Mouse (Mus musculus): ENCODE data around the gene Scyl1. TPM values are rescaled to one million over a fixed set of nuclear protein-coding genes. Genes with fewer than 3 reads are reported as not detected.
"Not testable (repeated sequence)": the region's sequence is repeated elsewhere in the genome, so short reads cannot be mapped to it uniquely, and the experiment has no call there.

Scyl1 gene
- polyA plus RNA-seq (2015; fragmentation: Nextera tagmentation; extraction: Ambion mirVana), result 25.2 and 27.5 TPM in 2 replicates

DNA sequence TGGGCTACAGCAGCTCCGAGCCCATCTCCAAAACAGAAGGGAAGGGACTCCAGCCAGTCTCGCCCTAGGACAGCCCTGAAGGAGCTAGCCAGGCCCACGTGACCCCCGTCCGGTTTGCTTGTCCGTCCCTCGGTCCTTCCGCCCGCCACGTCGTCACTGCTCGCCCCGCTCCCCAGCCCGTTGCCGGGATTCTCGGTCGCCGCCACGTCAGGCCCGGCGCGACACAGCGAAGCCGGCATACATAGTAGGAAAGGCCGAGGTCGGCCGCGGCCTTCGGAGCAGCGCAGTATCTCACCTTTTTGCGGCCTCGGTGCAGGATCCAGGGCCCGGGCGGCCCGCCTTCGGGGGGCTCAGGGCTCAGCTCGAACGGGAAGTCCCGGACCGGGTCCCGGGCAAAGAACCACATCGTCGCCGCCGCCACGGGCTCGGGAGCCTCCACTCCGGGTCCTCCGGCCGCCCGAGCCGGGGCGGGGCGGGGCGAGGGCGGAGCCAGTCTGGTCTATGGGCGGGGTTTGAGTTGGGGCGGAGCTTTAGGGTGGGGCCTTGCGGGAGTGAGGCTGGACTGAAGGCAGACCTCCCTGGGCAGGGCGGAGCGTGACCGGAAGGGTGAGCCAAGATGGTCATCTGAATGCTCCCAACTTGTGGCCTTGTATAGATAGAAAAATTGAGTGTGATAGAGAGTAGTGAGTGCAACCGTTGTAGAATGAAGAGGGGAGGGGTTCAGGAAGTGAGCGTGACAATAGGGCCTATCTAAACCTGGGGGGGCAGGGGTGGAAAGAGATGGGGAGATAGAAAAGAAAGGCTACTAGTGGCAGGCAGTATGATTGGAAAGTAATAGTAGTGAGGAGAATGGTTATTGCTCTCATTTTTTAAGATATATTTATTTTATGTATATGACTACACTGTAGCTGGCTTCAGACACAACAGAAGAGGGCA lies at the start of gene Scyl1:
Gene Scyl1 (minus strand): TSS at position 495 of the 936 bp plus-strand sequence.
- ATAC-seq (ENCODE audit: low read depth), result peak; percentile 94
- Histone ChIP-seq H3K27me3 (no peaks in the 10 kb centered on the region), H3K27ac (peak within 1 kb of the TSS; percentile 78), H3K9ac (peak within 1 kb of the TSS; percentile 82), H3K4me1 (replicated peaks) (peaks cover 31% of the 10 kb centered on the region), H3K4me2 (peak within 1 kb of the TSS; percentile 92), H3K9me3 (replicated peaks) (no peaks in the 10 kb centered on the region), H3K4me3 (replicated peaks) (peak within 1 kb of the TSS; percentile 73), H3K36me3 (peaks cover 34% of the 10 kb centered on the region)
- WGBS (ENCODE audit: insufficient replicate concordance), result under 1% methylated on average over 64 of the region's 64 CpGs
- peak; percentile 91 for DNase-seq

- no peak overlapping the region for H3K4me3 ChIP-seq (replicated peaks)
- H3K9me3 ChIP-seq (replicated peaks), result no peaks in the 10 kb centered on the region
- H3K4me2 ChIP-seq, result no peak overlapping the region
- peak overlapping the region; percentile 22; the same call in 1 of the 2 replicates for H3K27ac ChIP-seq
- H3K4me1 ChIP-seq (replicated peaks), result peaks cover 79% of the 10 kb centered on the region
- WGBS (ENCODE audit: insufficient replicate concordance), result 51% methylated on average over 12 of the region's 12 CpGs
- ATAC-seq (ENCODE audit: low read depth) (no peak), DNase-seq (no peak)
- H3K36me3 ChIP-seq, result peaks cover 2% of the 10 kb centered on the region; the same call in 1 of the 2 replicates
- no peaks in the 10 kb centered on the region for H3K27me3 ChIP-seq
- H3K9ac ChIP-seq, result 0 out of 2 replicates have a peak overlapping the region, but pooled peaks have one; percentile 61
Observed at GRCm38 (mm10) chr19:5819549-5819948, 48.3 kb upstream of the Scyl1 start.

GRCm38 (mm10) chr19:5818590-5818977 lies 47.4 kb upstream of the Scyl1 start:
- H3K4me1 ChIP-seq (replicated peaks), result peaks cover 69% of the 10 kb centered on the region
- ATAC-seq (ENCODE audit: low read depth) (no peak), DNase-seq (no peak)
- H3K9ac ChIP-seq, result peak overlapping the region; percentile 61
- H3K4me3 ChIP-seq (replicated peaks), result no peak overlapping the region
- peak overlapping the region; percentile 87 for H3K27ac ChIP-seq
- H3K4me2 ChIP-seq, result peak overlapping the region; percentile 72; the same call in 1 of the 2 replicates
- no peaks in the 10 kb centered on the region for H3K36me3 ChIP-seq
- H3K9me3 ChIP-seq (replicated peaks), result no peaks in the 10 kb centered on the region
- H3K27me3 ChIP-seq, result no peaks in the 10 kb centered on the region
- 66% methylated on average over 6 of the region's 6 CpGs for WGBS (ENCODE audit: insufficient replicate concordance)

GRCm38 (mm10) chr19:5817703-5818589 lies 46.7 kb upstream of the Scyl1 start:
- 9% methylated on average over 21 of the region's 21 CpGs for WGBS (ENCODE audit: insufficient replicate concordance)
- H3K9ac ChIP-seq, result peak overlapping the region; percentile 79
- ATAC-seq (ENCODE audit: low read depth) (peak; percentile 79), DNase-seq (peak; percentile 87)
- peaks cover 64% of the 10 kb centered on the region for H3K4me1 ChIP-seq (replicated peaks)
- H3K36me3 ChIP-seq, result no peaks in the 10 kb centered on the region
- H3K27ac ChIP-seq, result peak overlapping the region; percentile 87
- H3K4me3 ChIP-seq (replicated peaks), result peak overlapping the region; percentile 45
- H3K9me3 ChIP-seq (replicated peaks), result no peaks in the 10 kb centered on the region
- H3K27me3 ChIP-seq, result no peaks in the 10 kb centered on the region
- peak overlapping the region; percentile 72 for H3K4me2 ChIP-seq

DNA sequence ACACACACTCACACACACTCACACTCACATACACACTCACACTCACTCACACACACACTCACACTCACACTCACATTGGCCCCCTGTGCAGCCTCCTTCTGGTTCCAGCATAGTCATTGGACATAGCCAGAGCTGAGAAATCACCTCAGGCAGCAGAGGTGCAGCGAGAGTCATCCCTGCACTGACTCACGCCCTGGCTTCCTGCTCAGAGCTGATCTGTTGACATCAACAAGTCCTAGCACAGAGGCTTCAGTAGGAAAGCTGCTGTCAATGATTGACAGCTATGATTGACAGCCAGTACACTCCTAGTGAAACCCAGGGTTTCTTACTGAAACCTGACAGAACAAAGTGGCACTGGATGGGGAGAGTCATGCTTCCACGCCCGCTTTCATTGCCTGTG lies 44.7 kb upstream of the Scyl1 start:
- H3K4me2 ChIP-seq, result no peak overlapping the region
- 66% methylated on average over 4 of the region's 4 CpGs for WGBS (ENCODE audit: insufficient replicate concordance)
- H3K4me1 ChIP-seq (replicated peaks), result peaks cover 71% of the 10 kb centered on the region
- H3K9me3 ChIP-seq (replicated peaks), result no peaks in the 10 kb centered on the region
- peak; percentile 42 for ATAC-seq (ENCODE audit: low read depth)
- H3K4me3 ChIP-seq (replicated peaks), result no peak overlapping the region
- H3K27ac ChIP-seq, result peak overlapping the region; percentile 59
- no peaks in the 10 kb centered on the region for H3K36me3 ChIP-seq
- H3K9ac ChIP-seq, result no peak overlapping the region
- no peaks in the 10 kb centered on the region for H3K27me3 ChIP-seq
- no peak for DNase-seq

DNA sequence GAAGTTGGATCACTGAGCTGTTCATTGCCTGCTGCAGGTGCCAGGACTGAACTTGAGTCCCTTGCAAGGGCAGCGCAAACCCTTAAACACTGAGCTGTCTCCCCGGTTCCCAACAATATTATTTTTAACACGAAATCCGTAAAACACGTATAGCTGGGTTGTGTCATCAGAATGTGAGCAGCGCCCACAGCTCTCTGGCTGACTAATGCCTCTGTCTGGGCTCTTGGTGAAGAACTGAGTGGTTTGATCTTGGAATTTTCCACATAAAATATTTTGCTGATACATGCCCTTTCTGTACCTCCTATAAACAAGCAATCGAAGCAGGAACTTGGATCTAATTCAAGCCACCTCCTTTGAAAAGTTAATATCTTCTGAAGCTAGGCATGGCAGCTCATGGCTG lies 43.8 kb upstream of the Scyl1 start:
- WGBS (ENCODE audit: insufficient replicate concordance), result 84% methylated on average over 7 of the region's 7 CpGs
- Histone ChIP-seq H3K36me3 (no peaks in the 10 kb centered on the region), H3K4me2 (no peak overlapping the region), H3K27me3 (no peaks in the 10 kb centered on the region), H3K27ac (peak overlapping the region; percentile 27; the same call in 1 of the 2 replicates), H3K9me3 (replicated peaks) (no peaks in the 10 kb centered on the region), H3K9ac (no peak overlapping the region), H3K4me3 (replicated peaks) (no peak overlapping the region), H3K4me1 (replicated peaks) (peaks cover 78% of the 10 kb centered on the region)
- ATAC-seq (ENCODE audit: low read depth), result no peak
- DNase-seq, result no peak

- H3K4me2 ChIP-seq; H3K4me3 ChIP-seq (replicated peaks); H3K27ac ChIP-seq; H3K9me3 ChIP-seq (replicated peaks); H3K9ac ChIP-seq; H3K36me3 ChIP-seq; DNase-seq; H3K27me3 ChIP-seq; ATAC-seq (ENCODE audit: low read depth): not testable (repeated sequence)
- 33% methylated on average over 1 of the region's 1 CpGs for WGBS (ENCODE audit: insufficient replicate concordance)
- peaks cover 76% of the 10 kb centered on the region for H3K4me1 ChIP-seq (replicated peaks)
Observed at GRCm38 (mm10) chr19:5814048-5814447, 42.8 kb upstream of the Scyl1 start.

DNA sequence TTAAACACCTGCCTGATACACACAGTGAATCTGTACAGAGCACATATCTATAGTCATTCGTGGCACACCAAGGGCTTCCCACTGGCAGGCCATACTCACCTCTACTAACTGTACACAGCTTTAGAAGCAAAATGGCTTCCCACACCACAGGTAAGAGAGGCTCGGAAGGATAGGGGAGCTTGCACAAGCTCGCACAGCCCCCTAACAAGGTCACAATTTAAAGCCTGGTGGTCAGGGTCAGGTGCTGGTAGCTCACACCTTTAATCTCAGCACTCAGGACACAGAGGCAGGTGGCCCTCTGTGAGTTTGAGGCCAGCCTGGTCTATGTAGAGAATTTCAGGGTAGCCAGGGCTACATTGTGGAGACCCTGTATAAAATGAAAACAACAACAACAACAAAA lies 42.3 kb upstream of the Scyl1 start:
- Histone ChIP-seq H3K27ac (no peak overlapping the region), H3K36me3 (no peaks in the 10 kb centered on the region), H3K9me3 (replicated peaks) (no peaks in the 10 kb centered on the region), H3K9ac (no peak overlapping the region), H3K4me3 (replicated peaks) (no peak overlapping the region), H3K27me3 (no peaks in the 10 kb centered on the region), H3K4me1 (replicated peaks) (peaks cover 75% of the 10 kb centered on the region), H3K4me2 (no peak overlapping the region)
- 62% methylated on average over 3 of the region's 3 CpGs for WGBS (ENCODE audit: insufficient replicate concordance)
- no peak for ATAC-seq (ENCODE audit: low read depth)
- DNase-seq, result no peak

- no peak for DNase-seq
Observed at GRCm38 (mm10) chr19:5811771-5812504, 40.7 kb upstream of the Scyl1 start.

GRCm38 (mm10) chr19:5810840-5811563 lies 39.8 kb upstream of the Scyl1 start:
- no peaks in the 10 kb centered on the region for H3K9me3 ChIP-seq (replicated peaks)
- H3K4me2 ChIP-seq, result no peak overlapping the region
- H3K27me3 ChIP-seq, result no peaks in the 10 kb centered on the region
- no peak overlapping the region for H3K4me3 ChIP-seq (replicated peaks)
- WGBS (ENCODE audit: insufficient replicate concordance), result 56% methylated on average over 9 of the region's 9 CpGs
- DNase-seq, result no peak
- H3K27ac ChIP-seq, result peak overlapping the region; percentile 54
- ATAC-seq (ENCODE audit: low read depth), result no peak
- no peaks in the 10 kb centered on the region for H3K36me3 ChIP-seq
- H3K9ac ChIP-seq, result no peak overlapping the region
- H3K4me1 ChIP-seq (replicated peaks), result peaks cover 76% of the 10 kb centered on the region

More at GRCm38 (mm10) chr19:5811771-5812504, 40.7 kb upstream of the Scyl1 start:
- no peaks in the 10 kb centered on the region for H3K36me3 ChIP-seq
- H3K9me3 ChIP-seq (replicated peaks), result no peaks in the 10 kb centered on the region
- H3K4me1 ChIP-seq (replicated peaks), result peaks cover 75% of the 10 kb centered on the region
- H3K9ac ChIP-seq, result no peak overlapping the region
- no peak overlapping the region for H3K4me3 ChIP-seq (replicated peaks)
- ATAC-seq (ENCODE audit: low read depth), result no peak
- peak overlapping the region; percentile 2; the same call in 1 of the 2 replicates for H3K27ac ChIP-seq
- 59% methylated on average over 7 of the region's 7 CpGs for WGBS (ENCODE audit: insufficient replicate concordance)
- H3K4me2 ChIP-seq, result no peak overlapping the region
- no peaks in the 10 kb centered on the region for H3K27me3 ChIP-seq

Data from liver, embryonic 13.5 days (tissue).